Comparison of ENCODE assay signal across 8 mouse cellular contexts in the genomic region with DNA sequence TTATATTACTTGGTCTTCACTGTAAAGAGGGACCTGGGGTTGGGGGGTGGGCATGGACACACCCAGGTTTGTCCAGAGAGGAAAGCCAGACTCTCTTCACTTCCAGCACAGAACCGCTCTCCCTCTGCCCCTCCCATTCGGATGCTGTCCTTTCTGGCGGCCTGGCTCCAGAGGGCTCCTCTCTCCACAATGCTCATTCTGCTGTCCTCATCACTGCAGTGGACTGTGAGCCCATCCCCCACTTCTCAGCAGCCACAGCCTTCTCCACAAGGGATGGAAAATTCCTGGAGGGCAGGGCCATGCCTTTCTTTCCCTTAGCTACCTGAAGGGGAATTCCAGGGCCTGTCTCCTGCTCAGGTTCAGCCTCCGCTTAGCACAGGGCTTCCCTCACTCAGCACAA. TPM values are rescaled to one million over a fixed set of nuclear protein-coding genes. Genes with fewer than 3 reads are reported as not detected.
DNase-seq lines count a peak whose midpoint lies in the region; ATAC-seq lines count a peak whose summit lies in the region.

No protein-coding gene starts in this region.

- no peak for ATAC-seq in cerebellum, adult (ENCODE audit: insufficient number of reproducible peaks, low FRiP score, low TSS enrichment)
- ATAC-seq in kidney, embryonic 14.5 days (ENCODE audit: low FRiP score, low TSS enrichment): 0 out of 2 replicates have a peak, but pooled peaks have one; percentile 25
- 0 out of 2 replicates have a peak, but pooled peaks have one; percentile 56 for ATAC-seq in neural tube, embryonic 15.5 days (ENCODE audit: low FRiP score)
- no peak for ATAC-seq in forebrain, embryonic 13.5 days

- DNase-seq in cerebellum, adult 11 months: peak; percentile 51
- peak; percentile 34 for DNase-seq in right cerebral cortex, adult 18-20 months
- DNase-seq in right cerebral cortex, postnatal 25 days: no peak
- no peak for DNase-seq in B cell, adult 2 months

- H3K4me1 ChIP-seq in kidney, embryonic 14.5 days (ENCODE audit: control insufficient read depth, insufficient read depth, low read length): 0 out of 2 replicates have a peak, but pooled peaks cover 12% of the 10 kb centered on the region
- H3K4me1 ChIP-seq in neural tube, embryonic 15.5 days: peaks cover 22% of the 10 kb centered on the region
- H3K4me1 ChIP-seq in forebrain, embryonic 13.5 days: no peaks in the 10 kb centered on the region

- H3K36me3 ChIP-seq in kidney, embryonic 14.5 days (ENCODE audit: control insufficient read depth, insufficient read depth, low read length): no peaks in the 10 kb centered on the region
- no peaks in the 10 kb centered on the region for H3K36me3 ChIP-seq in neural tube, embryonic 15.5 days
- no peaks in the 10 kb centered on the region for H3K36me3 ChIP-seq in forebrain, embryonic 13.5 days (ENCODE audit: poor library complexity, severe bottlenecking)

- no peaks in the 10 kb centered on the region for H3K27me3 ChIP-seq in kidney, embryonic 14.5 days (ENCODE audit: control insufficient read depth, insufficient read depth, low read length)
- no peaks in the 10 kb centered on the region for H3K27me3 ChIP-seq in neural tube, embryonic 15.5 days (replicated peaks)
- no peaks in the 10 kb centered on the region for H3K27me3 ChIP-seq in forebrain, embryonic 13.5 days

- no peak overlapping the region for H3K9ac ChIP-seq in kidney, embryonic 14.5 days (ENCODE audit: low read depth, low read length)
- H3K9ac ChIP-seq in neural tube, embryonic 15.5 days (replicated peaks): no peak overlapping the region
- no peak overlapping the region for H3K9ac ChIP-seq in forebrain, embryonic 13.5 days

- H3K27ac ChIP-seq in kidney, embryonic 14.5 days (ENCODE audit: low read depth, low read length): no peak overlapping the region
- H3K27ac ChIP-seq in neural tube, embryonic 15.5 days (replicated peaks): no peak overlapping the region
- H3K27ac ChIP-seq in forebrain, embryonic 13.5 days: no peak overlapping the region

- H3K4me3 ChIP-seq in kidney, embryonic 14.5 days (ENCODE audit: low read length): no peak overlapping the region
- H3K4me3 ChIP-seq in neural tube, embryonic 15.5 days (replicated peaks): no peak overlapping the region
- no peak overlapping the region for H3K4me3 ChIP-seq in forebrain, embryonic 13.5 days

- H3K9me3 ChIP-seq in kidney, embryonic 14.5 days (ENCODE audit: control insufficient read depth, low read length): no peaks in the 10 kb centered on the region
- no peaks in the 10 kb centered on the region for H3K9me3 ChIP-seq in neural tube, embryonic 15.5 days (replicated peaks)
- H3K9me3 ChIP-seq in forebrain, embryonic 13.5 days (replicated peaks): no peaks in the 10 kb centered on the region

- no peak overlapping the region for H3K4me2 ChIP-seq in kidney, embryonic 14.5 days (replicated peaks; ENCODE audit: low read depth, low read length)
- H3K4me2 ChIP-seq in neural tube, embryonic 15.5 days: no peak overlapping the region
- no peak overlapping the region for H3K4me2 ChIP-seq in forebrain, embryonic 13.5 days

- 38% methylated on average over 4 of the region's 4 CpGs for WGBS in kidney, embryonic 14.5 days
- 44% methylated on average over 4 of the region's 4 CpGs for WGBS in neural tube, embryonic 15.5 days
- WGBS in forebrain, embryonic 13.5 days: 26% methylated on average over 4 of the region's 4 CpGs

RNA-seq across cellular contexts. Expression of a gene that starts 41.9 kb away (rescaled TPM):
- polyA plus RNA-seq in kidney, embryonic 14.5 days (2014; fragmentation: Nextera tagmentation; extraction: Ambion mirVana): 0.50 and 0.83 TPM in 2 replicates
- 2.5 and 3.2 TPM in 2 replicates for polyA plus RNA-seq in neural tube, embryonic 15.5 days (2015; fragmentation: Nextera tagmentation; extraction: Ambion mirVana)
- 0.22 and 0.29 TPM in 2 replicates for polyA plus RNA-seq in forebrain, embryonic 13.5 days (2015; fragmentation: Nextera tagmentation; extraction: Ambion mirVana)

RNA-seq across cellular contexts. Expression of a gene that starts 42.3 kb away (rescaled TPM):
- 0.90 and 1.2 TPM in 2 replicates for polyA plus RNA-seq in kidney, embryonic 14.5 days (2014; fragmentation: Nextera tagmentation; extraction: Ambion mirVana)
- polyA plus RNA-seq in neural tube, embryonic 15.5 days (2015; fragmentation: Nextera tagmentation; extraction: Ambion mirVana): 6.1 and 8.7 TPM in 2 replicates
- 3.1 and 3.2 TPM in 2 replicates for polyA plus RNA-seq in forebrain, embryonic 13.5 days (2015; fragmentation: Nextera tagmentation; extraction: Ambion mirVana)

Comparison
In these comparisons a context has a peak if more than half of its experiments do, and no peak if none do; other contexts are left out.
1. DNase-seq: peak in cerebellum, adult 11 months (single experiment) and right cerebral cortex, adult 18-20 months (single experiment); none in right cerebral cortex, postnatal 25 days (single experiment) and B cell, adult 2 months (0 of 2).
2. ATAC-seq: peak in kidney, embryonic 14.5 days (single experiment) and neural tube, embryonic 15.5 days (single experiment); none in cerebellum, adult (single experiment) and forebrain, embryonic 13.5 days (single experiment).